8 mouse cellular contexts compared by ENCODE assay signal in the genomic region with DNA sequence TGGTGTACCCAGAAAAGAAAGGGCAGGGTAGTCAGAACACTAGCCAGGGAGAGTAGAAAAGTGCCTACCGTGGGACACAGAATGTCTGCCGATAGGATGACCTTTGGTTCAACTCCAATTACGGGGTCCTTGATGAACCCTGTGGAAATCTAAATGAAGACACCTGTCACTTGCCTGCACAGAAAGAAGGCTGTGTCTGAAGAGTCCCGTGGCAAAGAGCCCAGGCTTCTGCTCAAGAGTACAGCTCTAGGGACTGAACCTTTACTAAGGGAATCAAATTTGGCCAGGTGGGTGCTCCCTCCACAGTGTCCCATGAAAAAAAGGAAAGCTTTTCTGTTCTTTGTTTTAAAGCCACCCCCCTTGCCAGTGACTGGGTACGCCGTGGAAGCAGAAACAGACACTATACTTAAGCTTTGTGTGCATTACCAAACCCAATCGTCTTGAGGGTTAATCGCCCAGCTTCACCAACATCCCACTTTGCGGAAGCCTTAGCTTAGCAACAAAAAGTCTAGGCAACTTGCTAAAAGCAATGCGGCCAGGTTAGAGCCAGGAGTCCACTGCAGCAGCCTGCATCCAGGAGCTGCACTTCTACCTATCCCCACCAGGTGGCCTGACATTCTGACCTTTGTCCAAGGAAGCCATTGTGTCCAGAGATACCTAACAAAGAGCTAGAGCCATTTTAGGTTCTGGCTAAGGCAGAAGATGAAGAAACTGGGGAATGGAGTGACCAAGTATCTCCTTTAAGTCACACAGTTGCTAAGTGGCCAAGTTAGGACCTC.
DNase-seq lines count a peak whose midpoint lies in the region; ATAC-seq lines count a peak whose summit lies in the region.

No protein-coding gene starts in this region.

- DNase-seq in hindbrain, embryonic 10.5 days (ENCODE audit: low spot score) = peak; percentile 34
- DNase-seq in A20 (ENCODE audit: low read depth, low spot score) = peak; percentile 56
- DNase-seq in adipocyte (ENCODE audit: low spot score) = peak; percentile 37
- peak; percentile 14 to 63 for DNase-seq in kidney, postnatal 36 days
- DNase-seq in right cerebral cortex, postnatal 25 days = no peak
- no peak for DNase-seq in gastrocnemius, postnatal 4 days (ENCODE audit: low spot score in 2 of 2)
- DNase-seq in left cerebral cortex, adult 11 months (ENCODE audit: low spot score) = no peak

- no peaks in the 10 kb centered on the region for H3K36me3 ChIP-seq in hindbrain, embryonic 10.5 days
- 0 out of 2 replicates have a peak, but pooled peaks cover 3% of the 10 kb centered on the region for H3K36me3 ChIP-seq in hindbrain, embryonic 12.5 days

- H3K9ac ChIP-seq in hindbrain, embryonic 12.5 days = no peak overlapping the region

- 81% methylated on average over 10 of the region's 10 CpGs for WGBS in hindbrain, embryonic 10.5 days
- 79% methylated on average over 10 of the region's 10 CpGs for WGBS in hindbrain, embryonic 12.5 days

- no peak overlapping the region for H3K4me2 ChIP-seq in hindbrain, embryonic 12.5 days (replicated peaks)

- no peak for ATAC-seq in hindbrain, embryonic 12.5 days (ENCODE audit: low FRiP score)

- no peaks in the 10 kb centered on the region for H3K9me3 ChIP-seq in hindbrain, embryonic 10.5 days
- H3K9me3 ChIP-seq in hindbrain, embryonic 12.5 days (replicated peaks) = no peaks in the 10 kb centered on the region

- 0 out of 2 replicates have a peak, but pooled peaks cover 4% of the 10 kb centered on the region for H3K4me1 ChIP-seq in hindbrain, embryonic 10.5 days (replicated peaks)
- no peaks in the 10 kb centered on the region for H3K4me1 ChIP-seq in hindbrain, embryonic 12.5 days

- H3K4me3 ChIP-seq in hindbrain, embryonic 10.5 days = no peak overlapping the region
- H3K4me3 ChIP-seq in hindbrain, embryonic 12.5 days = no peak overlapping the region

- H3K27ac ChIP-seq in hindbrain, embryonic 10.5 days = 0 out of 2 replicates have a peak overlapping the region, but pooled peaks have one; percentile 50
- no peak overlapping the region for H3K27ac ChIP-seq in hindbrain, embryonic 12.5 days

- no peaks in the 10 kb centered on the region for H3K27me3 ChIP-seq in hindbrain, embryonic 10.5 days (ENCODE audit: insufficient read depth, poor library complexity, severe bottlenecking)
- H3K27me3 ChIP-seq in hindbrain, embryonic 12.5 days = no peaks in the 10 kb centered on the region

Comparison
In these comparisons a context has a peak if more than half of its experiments do, and no peak if none do; other contexts are left out.
1. DNase-seq: peak in hindbrain, embryonic 10.5 days (single experiment), A20 (single experiment), adipocyte (single experiment) and kidney, postnatal 36 days (2 of 2); none in right cerebral cortex, postnatal 25 days (single experiment), gastrocnemius, postnatal 4 days (0 of 2) and left cerebral cortex, adult 11 months (single experiment).